Mouse (Mus musculus) gastrocnemius, postnatal 25 days (tissue): ENCODE data around the gene Smok2b. TPM values are rescaled to one million over a fixed set of nuclear protein-coding genes. Genes with fewer than 3 reads are reported as not detected.
"Not testable (repeated sequence)": the region's sequence is repeated elsewhere in the genome, so short reads cannot be mapped to it uniquely, and the experiment has no call there.

Experiments
- DNase-seq: peaks from one replicate; pipeline ENCODE4 v3.0.0; 2022
- long read RNA-seq, 2 experiments: library from polyadenylated mRNA; stranded (forward); transcript quantifications; one replicate each; pipeline ENCODE4 v2.0.0; 2021
- total RNA-seq, 2 experiments: library from RNA; stranded (reverse); gene quantifications; 1 replicate in 1 of 2; 2 replicates in 1 of 2; pipeline ENCODE4 v1.2.3; 2021

Gene Smok2b
- not detected for total RNA-seq
- long read RNA-seq, experiment 1: 0 reads
- long read RNA-seq, experiment 2: 0 reads

- not testable (repeated sequence) for DNase-seq
These were observed at the start of gene Smok2b for GRCm38 (mm10) chr17:13229957-13230356. TSS of gene Smok2b (plus strand) at chr17:13230257.

GRCm38 (mm10) chr17:13180491-13180890 lies 49.6 kb upstream of the Smok2b start:
- not testable (repeated sequence) for DNase-seq

- DNase-seq: not testable (repeated sequence)
These were observed 47.3 kb upstream of the Smok2b start for GRCm38 (mm10) chr17:13182712-13183111.

- DNase-seq: not testable (repeated sequence)
These were observed 45.5 kb upstream of the Smok2b start for GRCm38 (mm10) chr17:13184514-13184913.

- not testable (repeated sequence) for DNase-seq
These were observed 43.5 kb upstream of the Smok2b start for GRCm38 (mm10) chr17:13186541-13186940.

- DNase-seq: not testable (repeated sequence)
These were observed 42.4 kb upstream of the Smok2b start for GRCm38 (mm10) chr17:13187621-13188020.

DNA sequence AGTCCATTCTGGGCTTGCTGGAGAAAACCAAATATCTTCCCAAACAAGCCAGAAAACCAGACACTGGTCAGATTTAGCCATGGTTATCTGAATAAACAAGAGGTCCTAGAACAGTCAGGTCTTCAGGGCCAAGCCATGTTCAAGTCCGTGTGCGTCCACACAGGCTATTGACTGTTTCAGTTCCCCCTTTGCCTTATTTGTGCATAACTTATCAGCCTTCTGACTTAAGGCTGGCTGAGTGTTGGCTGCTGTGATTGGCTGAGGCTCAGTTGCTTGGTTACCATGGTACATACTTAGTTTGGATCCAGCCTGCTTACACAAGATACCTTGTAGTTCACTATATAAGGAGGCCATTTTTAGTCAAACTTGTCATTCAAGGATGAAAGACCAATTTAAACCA lies 41.2 kb upstream of the Smok2b start:
- not testable (repeated sequence) for DNase-seq

DNA sequence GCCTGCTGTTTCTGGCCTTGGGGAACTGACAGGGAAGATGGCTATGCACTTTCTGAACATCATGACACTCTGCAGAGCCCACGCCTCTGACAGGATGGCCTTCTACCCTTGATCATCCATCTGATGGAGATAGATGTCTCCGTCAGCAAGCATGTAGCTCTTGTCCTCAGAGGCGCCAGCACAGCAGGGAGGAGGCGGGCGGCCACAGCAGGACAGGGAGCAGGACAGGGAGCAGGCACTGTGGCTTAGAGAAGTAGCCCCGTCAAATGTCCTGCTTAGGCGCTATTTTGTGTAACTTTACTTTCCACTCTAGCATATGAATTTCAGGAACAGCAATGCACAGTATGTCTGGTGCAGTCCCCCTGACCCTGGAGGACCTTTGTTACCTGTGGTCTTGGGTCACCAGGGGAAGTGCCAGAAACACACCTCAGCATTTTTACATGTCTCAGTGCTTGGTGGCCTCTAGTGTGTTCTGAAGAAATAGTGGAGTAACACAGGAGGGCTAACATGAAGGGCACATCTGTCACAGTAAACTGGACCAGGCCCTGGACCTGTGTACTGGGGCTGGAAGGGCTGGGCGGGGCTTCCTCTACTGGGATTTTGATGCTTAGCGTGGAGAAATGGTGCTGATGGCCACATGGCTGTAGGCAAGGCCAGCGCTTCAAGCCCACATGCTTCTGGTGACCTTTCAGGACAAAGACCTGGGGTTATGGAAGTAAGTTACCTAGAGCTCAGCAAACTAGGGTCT lies 39.0 kb upstream of the Smok2b start:
- DNase-seq: not testable (repeated sequence)

DNA sequence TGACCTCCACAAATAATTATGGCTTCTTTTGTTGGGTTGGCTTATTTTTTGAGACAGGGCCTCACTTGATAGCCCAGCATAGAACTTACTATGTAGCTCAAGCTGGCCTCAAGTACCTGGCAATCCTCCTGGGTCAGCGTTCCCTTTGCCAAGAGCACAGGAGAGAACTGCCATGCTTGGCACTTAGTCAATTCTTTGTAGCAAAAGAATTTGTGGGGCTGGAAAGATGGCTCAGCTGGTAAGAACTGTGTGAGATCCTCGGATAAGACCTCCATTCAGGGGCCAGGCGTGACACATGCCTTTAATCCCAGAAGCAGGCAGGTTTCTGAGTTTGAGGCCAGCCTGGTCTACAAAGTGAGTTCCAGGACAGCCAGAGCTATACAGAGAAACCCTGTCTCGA lies 33.6 kb upstream of the Smok2b start:
- not testable (repeated sequence) for DNase-seq

- not testable (repeated sequence) for DNase-seq
These were observed 31.2 kb upstream of the Smok2b start for GRCm38 (mm10) chr17:13198812-13199211.

- not testable (repeated sequence) for DNase-seq
These were observed 30.1 kb upstream of the Smok2b start for GRCm38 (mm10) chr17:13199880-13200409.

DNA sequence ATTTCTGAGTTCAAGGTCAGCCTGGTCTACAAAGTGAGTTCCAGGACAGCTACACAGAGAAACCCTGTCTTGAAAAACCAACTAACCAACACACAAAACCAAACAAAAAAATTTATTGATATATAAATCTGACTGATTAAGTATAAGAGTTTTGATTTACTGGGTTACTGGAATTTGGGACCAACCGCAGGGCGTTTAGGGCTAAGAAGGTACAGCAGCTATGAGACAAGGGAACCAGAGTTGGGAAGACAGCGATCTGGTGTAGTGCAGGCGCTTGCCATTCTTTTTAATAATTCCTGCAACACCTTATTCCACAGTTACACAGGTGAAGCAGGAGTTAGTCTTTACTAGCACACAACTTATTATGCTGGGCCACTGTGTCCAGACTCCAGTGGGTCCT lies 28.5 kb upstream of the Smok2b start:
- DNase-seq: not testable (repeated sequence)

DNA sequence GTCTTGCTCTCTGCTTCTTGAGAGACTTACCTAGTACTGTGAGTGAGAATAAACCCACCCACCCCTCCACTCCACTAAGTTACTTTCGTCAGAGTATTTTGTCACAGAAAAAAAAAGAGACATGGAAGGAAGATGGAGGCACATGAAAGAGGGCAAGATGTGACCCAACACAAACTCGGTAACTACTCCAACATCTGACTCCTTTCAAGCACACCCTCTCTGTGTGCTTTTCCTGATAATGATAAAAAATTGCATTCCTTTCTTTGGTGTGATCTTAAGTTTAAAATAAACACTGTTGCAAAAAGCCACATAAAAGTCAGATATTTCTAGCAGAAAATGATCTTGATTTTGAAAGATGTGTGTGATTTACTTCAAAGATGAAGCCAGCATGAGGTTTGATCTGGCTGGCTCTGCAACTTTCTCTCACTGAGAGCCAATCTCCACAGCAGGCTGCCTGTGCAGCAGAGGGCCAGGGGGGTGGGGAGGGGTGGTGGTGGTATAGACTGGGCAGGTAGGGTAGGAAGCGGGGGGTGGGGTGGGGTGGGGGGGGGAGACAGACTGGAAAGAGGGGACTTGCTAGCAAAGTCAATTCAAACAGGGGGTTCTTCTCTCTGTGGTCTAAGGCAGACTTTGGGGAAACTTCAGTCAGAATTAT lies 27.5 kb upstream of the Smok2b start:
- DNase-seq: not testable (repeated sequence)

- not testable (repeated sequence) for DNase-seq
These were observed 24.8 kb upstream of the Smok2b start for GRCm38 (mm10) chr17:13205247-13205646.

- DNase-seq: no peak
These were observed 23.6 kb upstream of the Smok2b start for GRCm38 (mm10) chr17:13206491-13206890.

GRCm38 (mm10) chr17:13208460-13208859 lies 21.6 kb upstream of the Smok2b start:
- DNase-seq: not testable (repeated sequence)

DNA sequence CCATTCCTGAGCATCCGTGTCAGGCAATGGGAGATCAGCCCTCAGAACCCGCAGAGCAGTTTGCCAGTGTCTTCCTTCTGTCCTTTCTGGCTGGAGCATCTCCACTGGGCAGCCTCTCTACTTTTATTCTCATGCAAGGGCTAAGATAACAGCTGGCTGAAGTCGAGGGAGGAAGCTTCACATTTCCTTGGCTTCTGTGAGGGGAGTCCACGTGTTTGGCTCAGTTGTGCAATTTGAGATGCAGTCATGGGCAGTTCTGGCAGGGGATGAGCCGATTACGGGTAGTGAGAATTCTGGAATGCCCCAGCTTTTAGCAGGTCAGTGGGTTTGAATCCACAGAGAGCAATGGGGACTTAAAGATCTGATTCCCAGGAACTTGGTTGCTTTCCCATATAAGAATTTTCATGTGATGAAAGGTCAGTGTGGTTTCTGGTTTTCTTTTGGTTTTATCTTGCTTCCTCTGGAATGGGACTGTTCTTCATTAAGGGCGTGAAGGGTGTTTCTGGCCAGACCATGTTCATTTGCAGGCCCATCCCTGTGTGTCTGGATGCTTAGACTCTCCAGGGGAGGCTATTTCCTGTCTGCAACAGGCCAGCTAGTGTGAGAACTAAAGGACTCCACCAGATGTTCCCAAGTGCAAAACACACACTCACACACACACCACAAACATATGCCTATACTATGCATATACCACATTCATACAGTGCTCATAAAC lies 17.8 kb upstream of the Smok2b start:
- DNase-seq: peak; percentile 67

- no peak for DNase-seq
These were observed 15.9 kb upstream of the Smok2b start for GRCm38 (mm10) chr17:13214169-13214568.

DNA sequence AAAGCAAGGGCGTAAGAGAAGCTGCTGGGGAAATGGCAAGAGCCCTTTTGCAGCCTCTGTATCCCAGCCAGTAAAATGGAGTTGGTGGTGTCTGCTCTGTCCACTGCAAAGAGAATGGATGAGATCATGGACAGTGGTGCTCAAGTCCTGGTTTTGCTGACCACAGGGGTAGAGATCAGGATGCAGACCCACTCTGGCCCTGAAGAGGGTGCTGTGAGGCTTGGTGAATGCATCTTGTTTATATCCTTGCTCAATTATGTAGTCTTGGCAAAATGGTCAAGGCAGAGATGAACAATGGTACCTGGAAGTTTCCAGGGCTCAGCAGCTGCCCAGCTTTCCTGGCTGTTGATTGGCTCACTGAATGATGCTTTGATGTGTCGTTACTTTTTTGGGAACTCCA lies 14.5 kb upstream of the Smok2b start:
- no peak for DNase-seq

DNA sequence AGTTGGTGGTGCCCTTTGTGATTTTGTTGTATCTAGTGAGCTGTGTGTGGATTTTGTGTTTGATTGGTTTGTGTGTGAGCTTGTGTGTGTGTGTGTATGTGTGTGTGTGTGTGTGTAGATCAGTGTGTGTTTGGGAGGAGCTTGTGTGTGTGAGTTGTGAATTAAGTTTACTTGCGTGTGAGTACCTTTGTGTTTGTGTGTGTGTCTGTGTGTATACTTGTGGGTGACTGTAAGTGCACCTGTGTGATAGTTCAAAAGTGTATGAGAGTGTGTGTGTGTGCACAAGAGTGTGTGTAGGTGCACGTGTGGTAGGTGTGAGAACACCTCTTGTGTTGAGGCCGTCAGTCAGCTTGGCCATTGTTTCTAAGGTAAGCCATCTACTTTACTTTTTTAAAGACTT lies 9.2 kb upstream of the Smok2b start, which contains the start of gene Smok2a:
Gene Smok2a, plus strand, starts transcription at position 301 of the 400 bp plus-strand sequence.
- DNase-seq: no peak

DNA sequence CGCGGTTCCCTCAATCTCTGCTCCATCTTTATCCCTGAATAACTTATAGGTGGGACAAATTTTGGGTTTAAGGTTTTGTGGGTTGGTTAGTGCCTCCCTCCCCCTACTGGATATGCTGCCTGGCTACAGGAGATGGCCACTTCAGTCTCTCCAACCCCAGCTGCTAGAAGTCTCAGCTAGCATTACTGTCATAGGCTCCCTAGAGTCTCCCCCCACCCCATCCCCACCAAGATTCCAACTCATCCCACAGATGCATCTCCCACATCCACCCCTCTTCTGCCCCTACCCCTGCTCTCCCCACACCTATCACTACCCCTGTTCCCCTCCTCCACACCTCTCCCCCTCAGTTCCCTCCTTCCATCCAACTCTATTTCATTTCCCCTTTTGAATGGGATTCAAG lies 8.1 kb upstream of the Smok2b start:
- DNase-seq: not testable (repeated sequence)

GRCm38 (mm10) chr17:13239461-13239860 lies 9.4 kb downstream of the Smok2b start:
- DNase-seq: not testable (repeated sequence)
